Mouse (Mus musculus): ENCODE data around the gene Cxcl12.

- TF ChIP-seq CTCF (IDR thresholded peaks at IDR 0.05; ENCODE audit: extremely low read depth, insufficient read length, insufficient replicate concordance, low read depth, low read length) (no peak), POLR2A (IDR thresholded peaks at IDR 0.05; ENCODE audit: low read depth, low read length) (no peak)
Measured at GRCm38 (mm10) chr6:117180303-117180702, 12.0 kb downstream of the Cxcl12 start.

All from small intestine, adult 2 months (tissue).